Mouse (Mus musculus) stomach, embryonic 16.5 days (tissue): ENCODE data around the gene Itga3. TPM values are rescaled to one million over a fixed set of nuclear protein-coding genes. Genes with fewer than 3 reads are reported as not detected.

Experiments
- ATAC-seq: fragments of 200-750 bp; cut with Nextera tagmentation; 2 replicates; pipeline ENCODE4 v1.8.0; 2017; ENCODE audit warnings: moderate number of reproducible peaks, moderate TSS enrichment; ENCODE audit not compliant: insufficient read depth, low FRiP score
- H3K27ac ChIP-seq: fragments of 300-500 bp; sonication (generic); 2 replicates; pipeline ENCODE4 v1.5.1; 2014; ENCODE audit warnings: low read length
- H3K27me3 ChIP-seq: fragments of 300-500 bp; sonication (generic); 2 replicates; pipeline ENCODE4 v1.6.1; 2014; ENCODE audit warnings: low read length, control low read depth, mixed read lengths; ENCODE audit not compliant: control insufficient read depth, insufficient read depth
- H3K36me3 ChIP-seq: fragments of 300-500 bp; sonication (generic); 2 replicates; pipeline ENCODE4 v1.6.1; 2014; ENCODE audit warnings: low read length; ENCODE audit not compliant: control insufficient read depth, insufficient read depth
- H3K4me1 ChIP-seq: fragments of 300-500 bp; sonication (generic); 2 replicates; pipeline ENCODE4 v1.6.1; 2014; ENCODE audit warnings: low read length, control low read depth, mixed read lengths; ENCODE audit not compliant: control insufficient read depth, insufficient read depth
- H3K4me2 ChIP-seq: fragments of 300-500 bp; sonication (generic); 2 replicates; pipeline ENCODE4 v1.6.1; 2014; ENCODE audit warnings: low read depth, low read length, mixed read lengths
- H3K4me3 ChIP-seq: fragments of 300-500 bp; sonication (generic); replicated peaks from 2 replicates; pipeline ENCODE4 v1.5.1; 2014; ENCODE audit warnings: mild to moderate bottlenecking, low read length
- H3K9ac ChIP-seq: fragments of 300-500 bp; sonication (generic); 2 replicates; pipeline ENCODE4 v1.6.1; 2014; ENCODE audit warnings: low read length
- H3K9me3 ChIP-seq: fragments of 300-500 bp; sonication (generic); replicated peaks from 2 replicates; pipeline ENCODE4 v1.6.1; 2016; ENCODE audit warnings: low read length, control low read depth; ENCODE audit not compliant: control insufficient read depth
- WGBS: fragments of 180-500 bp; shearing (Covaris S2); extraction: QIAGEN DNeasy Blood & Tissue Kit; methylation state at CpG from one replicate; pipeline ENCODE4 v1.1.7; 2014; 5-methylcytosine and 5-hydroxymethylcytosine counted together
- polyA plus RNA-seq: library from polyadenylated mRNA; unstranded; fragments of >200 nt; fragmentation: Nextera tagmentation; extraction: Ambion mirVana; gene quantifications from 2 replicates; pipeline ENCODE4 v1.2.1, GENCODE M21; 2015

The Itga3 gene
- polyA plus RNA-seq, 1 experiment from 2014 or later = 19.4 TPM

GRCm38 (mm10) chr11:95056768-95057501 is 19.7 kb downstream of the Itga3 start:
- Histone ChIP-seq H3K27ac (no peak overlapping the region), H3K36me3 (0 out of 2 replicates have a peak, but pooled peaks cover 6% of the 10 kb centered on the region), H3K27me3 (no peaks in the 10 kb centered on the region), H3K9me3 (no peaks in the 10 kb centered on the region), H3K4me3 (no peak overlapping the region), H3K4me1 (no peaks in the 10 kb centered on the region), H3K4me2 (no peak overlapping the region), H3K9ac (no peak overlapping the region)
- 57% methylated on average over 19 of the region's 19 CpGs for WGBS
- ATAC-seq = no peak

- WGBS = 70% methylated on average over 9 of the region's 9 CpGs
- H3K9ac ChIP-seq = no peak overlapping the region
- H3K27ac ChIP-seq = no peak overlapping the region
- no peaks in the 10 kb centered on the region for H3K4me1 ChIP-seq
- H3K27me3 ChIP-seq = no peaks in the 10 kb centered on the region
- no peak overlapping the region for H3K4me2 ChIP-seq
- no peaks in the 10 kb centered on the region for H3K9me3 ChIP-seq
- H3K36me3 ChIP-seq = no peaks in the 10 kb centered on the region
- ATAC-seq = no peak
- no peak overlapping the region for H3K4me3 ChIP-seq
Observed at GRCm38 (mm10) chr11:95053062-95053461, 23.5 kb downstream of the Itga3 start.

GRCm38 (mm10) chr11:95046980-95047680 is 29.5 kb downstream of the Itga3 start:
- H3K36me3 ChIP-seq = no peaks in the 10 kb centered on the region
- 58% methylated on average over 9 of the region's 9 CpGs for WGBS
- H3K4me1 ChIP-seq = no peaks in the 10 kb centered on the region
- no peak overlapping the region for H3K4me2 ChIP-seq
- no peak overlapping the region for H3K9ac ChIP-seq
- no peaks in the 10 kb centered on the region for H3K9me3 ChIP-seq
- no peak overlapping the region for H3K27ac ChIP-seq
- H3K4me3 ChIP-seq = no peak overlapping the region
- no peaks in the 10 kb centered on the region for H3K27me3 ChIP-seq
- peak; percentile 35; the same call in 1 of the 2 replicates for ATAC-seq

- Histone ChIP-seq H3K4me2 (no peak overlapping the region), H3K4me3 (no peak overlapping the region), H3K27me3 (no peaks in the 10 kb centered on the region), H3K4me1 (peaks cover 17% of the 10 kb centered on the region), H3K27ac (no peak overlapping the region), H3K9ac (no peak overlapping the region), H3K9me3 (no peaks in the 10 kb centered on the region), H3K36me3 (no peaks in the 10 kb centered on the region)
- 58% methylated on average over 12 of the region's 13 CpGs for WGBS
- no peak for ATAC-seq
Observed at GRCm38 (mm10) chr11:95044185-95044870, 32.3 kb downstream of the Itga3 start.

GRCm38 (mm10) chr11:95043608-95044007 is 33.0 kb downstream of the Itga3 start:
- peaks cover 22% of the 10 kb centered on the region for H3K4me1 ChIP-seq

GRCm38 (mm10) chr11:95043060-95043459 is 33.5 kb downstream of the Itga3 start:
- Histone ChIP-seq H3K27me3 (no peaks in the 10 kb centered on the region), H3K9ac (no peak overlapping the region), H3K4me1 (peaks cover 22% of the 10 kb centered on the region), H3K4me2 (no peak overlapping the region), H3K4me3 (no peak overlapping the region), H3K27ac (no peak overlapping the region), H3K9me3 (no peaks in the 10 kb centered on the region), H3K36me3 (no peaks in the 10 kb centered on the region)
- ATAC-seq = no peak
- 87% methylated on average over 4 of the region's 4 CpGs for WGBS

More at GRCm38 (mm10) chr11:95043608-95044007, 33.0 kb downstream of the Itga3 start:
- Histone ChIP-seq H3K9me3 (no peaks in the 10 kb centered on the region), H3K4me3 (no peak overlapping the region), H3K27ac (no peak overlapping the region), H3K4me2 (no peak overlapping the region), H3K36me3 (no peaks in the 10 kb centered on the region), H3K27me3 (no peaks in the 10 kb centered on the region), H3K9ac (no peak overlapping the region)
- WGBS = 52% methylated on average over 7 of the region's 7 CpGs
- no peak for ATAC-seq

- H3K4me3 ChIP-seq = peak overlapping the region; percentile 73
- H3K9me3 ChIP-seq = no peaks in the 10 kb centered on the region
- peak overlapping the region; percentile 54 for H3K27ac ChIP-seq
- peak overlapping the region; percentile 83 for H3K4me2 ChIP-seq
- H3K9ac ChIP-seq = peak overlapping the region; percentile 53
- under 1% methylated on average over 11 of the region's 11 CpGs for WGBS
- H3K4me1 ChIP-seq = peaks cover 22% of the 10 kb centered on the region
- no peaks in the 10 kb centered on the region for H3K27me3 ChIP-seq
- H3K36me3 ChIP-seq = no peaks in the 10 kb centered on the region
- ATAC-seq = peak; percentile 14; the same call in 1 of the 2 replicates
Observed at GRCm38 (mm10) chr11:95042096-95042495, 34.5 kb downstream of the Itga3 start.

GRCm38 (mm10) chr11:95041139-95041609 is 35.4 kb downstream of the Itga3 start, which contains the start of gene Pdk2:
Gene Pdk2 (minus strand): TSS chr11:95041354.
- peak within 1 kb of the TSS; percentile 75 for H3K9ac ChIP-seq
- no peaks in the 10 kb centered on the region for H3K36me3 ChIP-seq
- H3K4me3 ChIP-seq = peak within 1 kb of the TSS; percentile 73
- H3K27ac ChIP-seq = peak within 1 kb of the TSS; percentile 61
- peak within 1 kb of the TSS; percentile 83 for H3K4me2 ChIP-seq
- ATAC-seq = peak; percentile 96
- peaks cover 22% of the 10 kb centered on the region for H3K4me1 ChIP-seq
- no peaks in the 10 kb centered on the region for H3K9me3 ChIP-seq
- WGBS = under 1% methylated on average over 41 of the region's 41 CpGs
- no peaks in the 10 kb centered on the region for H3K27me3 ChIP-seq
